Mouse (Mus musculus): ENCODE data around the gene Rps13. TPM values are rescaled to one million over a fixed set of nuclear protein-coding genes. Genes with fewer than 3 reads are reported as not detected.

Gene Rps13
- polyA plus RNA-seq (2012; rRNA removed): 512 and 560 TPM in 2 replicates

DNA sequence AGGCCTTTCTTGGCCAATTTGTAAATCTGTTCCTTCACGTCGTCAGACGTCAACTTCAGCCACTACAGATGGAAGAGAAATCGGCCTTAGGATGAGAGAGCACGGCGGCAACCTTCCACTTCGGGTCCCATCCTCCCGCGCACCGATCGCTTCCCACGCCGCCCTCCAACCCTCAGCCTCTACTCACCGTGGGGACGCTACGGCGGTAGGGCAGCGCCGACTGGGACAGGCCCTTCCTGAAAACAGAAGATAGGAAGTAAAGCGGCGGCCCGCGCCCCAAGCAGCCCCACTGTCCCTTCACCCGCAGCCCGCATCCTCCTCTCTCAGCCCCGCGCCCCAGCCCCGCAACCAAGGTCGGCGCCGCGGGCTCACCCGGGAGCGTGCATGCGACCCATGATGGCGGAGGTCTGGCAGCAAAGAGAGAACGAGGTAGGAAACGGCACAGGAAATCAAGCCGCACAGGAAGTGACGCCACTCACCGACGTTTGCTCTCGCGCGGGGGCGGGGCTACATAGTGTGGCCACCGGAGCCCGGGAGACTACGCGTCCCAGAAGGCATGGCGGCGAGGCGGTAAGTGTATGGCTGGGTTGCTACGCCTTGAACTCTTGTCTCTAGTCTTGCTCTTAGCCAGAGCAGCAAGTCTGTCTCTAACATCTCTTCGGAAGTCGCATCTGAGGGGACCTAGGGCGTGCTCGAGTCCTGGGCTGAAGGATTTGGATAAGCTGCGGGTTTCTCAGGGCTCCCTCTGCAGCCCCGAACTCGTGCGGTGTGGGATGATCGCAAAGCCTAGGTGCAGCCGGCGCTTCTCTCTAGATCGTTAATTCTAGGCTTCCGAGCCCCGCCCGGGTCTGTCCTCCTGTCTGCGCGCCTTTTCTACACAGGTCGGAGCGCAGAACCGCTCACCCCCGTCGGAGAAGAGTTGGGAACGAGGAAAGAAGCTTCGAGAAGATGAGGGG is at the start of gene Rps13:
Gene Rps13 (minus strand): TSS at position 483 of the 956 bp plus-strand sequence.

DNA sequence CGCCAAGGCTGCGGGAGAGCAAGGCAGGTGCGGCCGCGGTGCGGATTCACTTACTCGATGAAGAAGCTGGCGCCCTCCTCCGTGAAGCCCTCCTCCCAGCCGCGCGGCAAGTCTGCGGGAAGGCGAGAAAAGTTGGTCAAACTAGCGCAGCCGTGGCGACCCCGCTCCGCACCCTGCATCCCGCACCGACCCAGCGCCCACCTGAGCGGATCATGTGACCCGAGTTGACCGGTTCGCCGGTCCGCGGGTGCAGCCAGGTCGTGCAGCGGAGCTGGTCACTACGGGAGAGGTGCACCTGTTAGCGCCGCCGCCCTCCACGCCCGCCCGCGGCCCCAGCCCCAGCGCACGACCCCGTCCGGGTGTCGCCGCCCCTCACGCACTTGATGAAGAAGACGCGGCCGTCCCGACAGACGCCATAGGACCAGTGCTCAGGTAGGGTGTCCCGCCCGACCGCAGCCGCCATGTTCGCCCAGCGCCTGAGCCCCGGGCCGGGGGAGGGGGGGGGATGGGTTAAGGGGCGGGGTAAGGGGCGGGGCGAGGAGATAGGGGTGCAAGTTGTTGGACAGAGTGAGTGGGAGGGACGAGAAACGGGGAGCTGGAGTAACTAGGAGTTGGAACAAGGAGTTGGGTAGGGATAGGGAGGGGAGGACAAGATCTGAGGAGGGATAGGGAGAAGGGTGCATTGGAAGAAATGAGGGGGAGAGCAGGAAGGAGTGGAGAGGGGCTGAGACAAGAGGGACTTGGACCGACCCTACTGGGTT is 25.9 kb downstream of the Rps13 start, which contains the start of gene Plekha7:
Gene Plekha7 (minus strand): TSS at position 506 of the 761 bp plus-strand sequence.

Other genes with a start within 250 kb of the Rps13 start
- gene Gm4353, start 249.6 kb downstream of the Rps13 start, polyA plus RNA-seq (2012; rRNA removed): 0.23 and 0.38 TPM in 2 replicates
- gene Plekha7, start 25.8 kb downstream of the Rps13 start, polyA plus RNA-seq (2012; rRNA removed): 2.2 and 3.4 TPM in 2 replicates
- 6.8 and 8.1 TPM in 2 replicates for gene Pik3c2a, start 109.3 kb upstream of the Rps13 start, polyA plus RNA-seq (2012; rRNA removed)
- 4.0 and 4.4 TPM in 2 replicates for gene Nucb2, start 170.2 kb upstream of the Rps13 start, polyA plus RNA-seq (2012; rRNA removed)

Data from liver, embryonic 18 days (tissue).